Mouse (Mus musculus): ENCODE data around the gene Ccdc126. TPM values are rescaled to one million over a fixed set of nuclear protein-coding genes. Genes with fewer than 3 reads are reported as not detected.

The Ccdc126 gene
- total RNA-seq, 2 experiments from 2014 or later = 9.8 to 10.1 TPM

DNA sequence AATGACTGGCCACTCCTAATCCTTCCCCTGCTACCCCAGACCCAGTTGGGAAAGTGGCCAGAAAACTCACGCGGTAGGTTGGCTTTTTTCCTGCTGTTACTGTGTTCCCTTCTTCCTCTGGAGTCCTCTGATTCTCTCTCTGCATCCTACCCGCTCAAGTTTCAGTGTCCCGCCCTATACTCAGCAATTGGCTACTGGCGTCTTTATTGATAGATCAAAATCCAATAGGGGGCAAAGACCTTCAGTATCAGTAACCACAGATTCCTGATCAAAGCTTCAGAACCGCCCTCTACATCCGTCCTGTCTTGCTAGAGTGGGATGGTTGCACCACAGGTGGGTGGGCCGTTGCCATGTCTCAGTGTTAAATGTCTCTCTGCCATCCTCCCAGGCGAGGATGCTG lies 19.5 kb downstream of the Ccdc126 start:
- no peak for DNase-seq (ENCODE audit: low spot score in 2 of 2)
- intact Hi-C loops (cut with DNase I) = no loop called here

DNA sequence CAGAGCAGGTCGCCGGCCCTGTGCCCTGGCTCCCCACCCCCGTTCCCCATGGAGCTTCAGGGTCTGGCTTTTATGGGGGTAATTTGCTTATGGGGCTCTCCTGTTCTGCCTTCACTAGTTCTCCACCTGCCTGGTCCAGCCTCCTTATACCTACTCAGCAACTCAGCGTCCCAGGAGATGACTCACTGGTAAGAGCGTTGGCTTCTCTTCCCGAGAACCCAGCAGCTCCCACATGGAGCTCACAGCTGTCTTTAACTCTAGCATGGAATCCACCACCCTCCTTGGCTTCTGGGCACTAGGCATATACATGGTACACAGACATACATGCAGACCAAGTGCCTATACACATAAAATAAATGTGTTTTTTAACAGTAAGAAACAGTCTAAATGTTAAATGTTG lies 20.1 kb downstream of the Ccdc126 start:
- intact Hi-C loops (cut with DNase I) = no loop called here
- peak; percentile 14 to 73 for DNase-seq (ENCODE audit: low spot score in 2 of 2)

DNA sequence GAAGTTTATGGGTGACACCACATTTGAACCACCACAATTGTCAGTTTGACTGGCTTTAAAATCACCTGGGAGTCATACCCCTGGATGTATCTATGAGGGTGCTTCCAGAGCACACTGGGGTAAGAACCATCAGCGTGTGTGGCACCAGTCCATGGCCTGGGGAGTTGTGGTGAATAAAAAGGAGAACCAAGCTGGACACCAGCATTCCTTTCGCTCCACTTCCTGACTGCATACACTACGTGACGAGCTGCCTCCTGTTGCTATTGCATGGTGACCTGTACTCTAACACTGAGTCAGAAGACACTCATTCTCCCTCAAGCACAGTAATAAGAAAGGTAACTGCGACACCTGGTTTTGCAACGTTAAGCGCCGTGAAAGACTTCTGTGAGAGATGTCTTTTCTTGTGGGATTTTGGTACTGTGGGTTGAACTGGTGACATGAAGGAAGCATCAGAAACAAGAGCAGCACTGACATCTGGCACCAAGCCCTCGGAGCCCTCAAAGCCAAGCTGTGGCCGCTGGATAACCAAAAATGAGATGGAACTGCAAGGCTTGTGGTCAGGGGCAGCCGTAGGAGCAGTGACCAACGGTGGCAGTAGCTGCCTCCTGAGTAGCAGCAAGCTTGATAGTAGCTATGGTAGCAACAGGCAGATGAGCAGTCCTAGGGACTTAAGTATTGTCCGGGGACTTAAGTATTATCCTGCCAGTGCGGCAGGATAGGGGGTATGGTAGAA lies 24.8 kb downstream of the Ccdc126 start:
- intact Hi-C loops (cut with DNase I) = no loop called here
- no peak for DNase-seq (ENCODE audit: low spot score in 2 of 2)

DNA sequence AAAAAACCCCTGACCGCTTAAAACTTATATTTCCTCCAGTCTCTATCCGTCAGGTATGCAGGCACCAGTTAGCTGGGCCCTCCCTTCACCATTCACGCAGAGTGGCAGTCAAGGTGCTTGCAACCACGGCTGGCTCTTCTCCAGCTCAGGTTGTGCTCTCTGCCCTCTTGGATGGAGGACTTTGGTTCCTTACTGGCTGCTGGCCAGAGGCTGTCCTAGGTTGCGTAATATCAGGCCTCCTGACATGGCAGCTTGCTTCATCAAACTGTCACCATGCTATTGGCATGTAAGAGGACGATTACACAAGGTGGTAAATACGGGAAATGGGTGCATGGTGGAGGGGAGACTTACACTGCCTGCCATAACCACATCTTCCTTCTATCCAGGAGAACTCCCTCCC lies 30.8 kb downstream of the Ccdc126 start:
- no peak for DNase-seq (ENCODE audit: low spot score in 2 of 2)
- intact Hi-C loops (cut with DNase I) = no loop called here

DNA sequence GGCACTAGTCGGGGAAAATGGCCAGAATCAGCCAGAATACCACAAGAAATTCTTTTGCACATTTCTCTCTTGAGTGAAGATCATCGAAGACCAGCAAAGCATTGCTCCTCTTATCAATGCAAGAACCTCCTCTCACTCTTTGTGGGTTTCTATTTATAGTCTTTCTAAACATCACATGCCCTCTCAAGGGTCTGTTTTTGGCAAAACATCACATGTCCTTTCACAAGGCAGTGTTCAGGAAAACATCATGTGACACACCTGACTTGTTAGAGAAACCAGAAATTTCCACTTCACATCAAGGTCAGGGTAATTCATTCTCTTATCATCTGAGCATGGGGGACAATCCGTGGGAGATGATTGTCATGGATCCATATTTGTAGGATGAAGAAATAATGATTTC lies 35.5 kb downstream of the Ccdc126 start:
- intact Hi-C loops (cut with DNase I) = no loop called here
- no peak for DNase-seq (ENCODE audit: low spot score in 2 of 2)

DNA sequence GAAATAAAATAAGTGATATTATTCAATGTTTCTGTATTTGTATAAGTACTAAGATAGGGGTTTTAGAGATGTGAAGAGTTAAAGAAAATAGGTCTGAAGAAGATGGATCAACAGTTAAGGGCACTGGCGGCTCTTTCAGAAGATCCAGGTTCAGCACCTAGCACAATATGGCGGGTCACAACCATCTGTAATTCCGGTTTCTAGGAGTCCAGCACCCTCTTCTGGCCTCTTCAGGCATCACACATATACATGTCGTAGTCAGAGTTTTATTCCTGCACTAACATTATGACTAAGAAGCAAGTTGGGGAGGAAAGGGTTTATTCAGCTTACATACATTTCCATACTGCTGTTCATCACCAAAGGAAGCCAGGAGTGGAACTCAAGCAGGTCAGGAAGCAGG lies 36.1 kb downstream of the Ccdc126 start:
- no peak for DNase-seq (ENCODE audit: low spot score in 2 of 2)
- intact Hi-C loops (cut with DNase I) = no loop called here

DNA sequence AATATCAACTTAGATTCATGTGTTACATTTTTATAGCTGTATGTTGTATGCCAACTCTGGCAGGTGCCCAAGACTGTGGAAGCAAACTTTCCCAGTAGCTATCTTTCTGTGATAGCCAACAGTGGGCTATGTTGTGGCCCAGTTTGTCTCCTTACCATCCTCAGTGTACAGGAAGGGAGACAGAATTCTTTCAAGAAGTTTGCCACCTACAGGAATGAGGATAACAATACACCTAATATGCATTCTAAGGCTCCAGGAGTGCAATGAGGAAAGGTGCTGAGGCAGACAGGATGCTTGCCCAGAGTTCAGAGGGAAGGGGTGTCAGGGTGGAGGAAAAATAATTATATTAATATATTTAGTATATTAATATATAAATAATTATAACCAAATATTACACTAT lies 41.3 kb downstream of the Ccdc126 start:
- no peak for DNase-seq (ENCODE audit: low spot score in 2 of 2)
- intact Hi-C loops (cut with DNase I) = no loop called here

DNA sequence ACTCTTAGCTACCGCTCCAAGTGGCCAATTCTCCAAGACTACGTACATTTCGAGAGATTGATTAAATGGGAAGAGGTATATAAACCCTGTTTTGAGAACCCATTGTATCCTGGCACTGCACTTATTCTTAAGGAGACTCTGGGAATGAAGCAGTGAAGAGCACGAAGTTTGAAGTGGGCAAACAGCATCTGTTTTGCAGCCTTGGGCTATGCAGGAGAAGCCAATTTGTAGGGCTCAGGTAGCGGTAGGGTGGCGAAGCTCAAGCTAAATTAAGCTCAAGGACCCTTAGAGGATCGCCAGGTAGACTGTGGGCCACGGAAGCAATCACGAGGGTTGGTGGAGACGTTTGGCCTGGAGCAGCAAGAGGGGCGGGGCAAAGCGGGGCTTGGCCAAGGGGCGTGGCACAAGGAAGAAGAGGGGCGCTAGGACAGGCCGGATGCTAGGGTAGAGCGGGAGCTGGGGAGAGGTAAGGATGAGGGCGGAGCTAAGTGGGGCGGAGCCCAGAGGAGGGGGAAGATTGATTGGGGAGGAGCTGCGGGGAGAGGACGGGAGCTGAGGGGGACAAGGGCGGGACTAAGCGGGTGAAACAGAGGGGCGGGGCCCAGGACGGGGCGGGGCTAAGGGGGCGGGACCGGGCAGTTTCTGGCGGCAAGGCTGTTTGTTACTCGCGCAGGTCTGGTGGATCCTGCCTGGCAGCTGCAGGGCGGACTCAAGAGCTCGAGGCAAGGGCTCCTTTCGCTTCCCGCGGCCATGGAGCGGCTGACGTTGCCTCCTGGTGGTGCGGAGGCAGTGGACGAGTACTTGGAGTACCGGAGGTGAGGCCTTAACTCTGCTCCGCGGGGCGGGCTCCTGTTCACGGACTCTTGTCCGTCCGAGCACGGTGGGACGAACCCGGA lies 48.3 kb downstream of the Ccdc126 start, which contains the start of gene Fam221a:
TSS of gene Fam221a (plus strand) at position 581 of the 896 bp plus-strand sequence.
- DNase-seq (ENCODE audit: low spot score in 2 of 2) = peak; percentile 47 to 70
- intact Hi-C loops (cut with DNase I) = loop anchor here (2.0 kb wide), 1 partner anchor 49 kb away; the partner anchor contains the start of gene Ccdc126

DNA sequence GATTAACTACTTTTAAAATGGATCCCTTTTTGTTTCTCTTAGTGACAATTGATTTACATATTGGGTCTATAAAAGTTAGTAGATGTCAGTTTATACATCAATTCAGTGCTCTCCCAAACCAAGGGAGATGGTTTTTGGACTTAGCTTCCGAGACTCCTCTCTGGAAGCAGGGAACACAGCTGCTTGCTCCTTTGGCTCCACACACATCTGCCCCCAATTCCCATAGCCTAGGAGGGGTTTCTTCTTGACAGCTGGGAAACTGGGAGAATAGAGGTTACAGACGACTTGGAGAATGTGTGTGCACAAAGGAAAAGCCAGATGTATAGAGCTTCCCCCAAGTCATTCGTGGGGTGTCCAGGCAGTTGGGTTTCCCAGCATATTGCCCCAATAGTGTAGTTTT lies 49.1 kb downstream of the Ccdc126 start:
- no peak for DNase-seq (ENCODE audit: low spot score in 2 of 2)
- intact Hi-C loops (cut with DNase I) = no loop called here

DNA sequence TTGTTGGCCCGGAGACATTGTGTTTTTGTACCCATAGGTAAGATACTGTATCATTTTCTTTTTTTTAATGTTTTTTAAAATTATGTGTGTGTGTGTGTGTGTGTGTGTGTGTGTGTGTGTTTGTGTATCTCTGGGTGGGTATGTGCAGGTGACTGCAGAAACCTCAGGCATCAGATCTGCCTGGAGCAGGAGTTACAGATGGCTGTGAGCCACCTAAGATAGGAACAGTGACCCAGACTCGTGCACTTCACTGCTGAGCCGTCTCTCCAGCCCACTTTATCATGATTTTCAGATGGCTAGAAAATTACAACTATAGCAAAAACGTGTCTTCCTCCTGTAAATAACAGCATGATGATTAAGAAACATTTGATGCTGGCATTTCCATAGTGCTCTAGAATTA lies 53.6 kb downstream of the Ccdc126 start:
- intact Hi-C loops (cut with DNase I) = no loop called here
- no peak for DNase-seq (ENCODE audit: low spot score in 2 of 2)

DNA sequence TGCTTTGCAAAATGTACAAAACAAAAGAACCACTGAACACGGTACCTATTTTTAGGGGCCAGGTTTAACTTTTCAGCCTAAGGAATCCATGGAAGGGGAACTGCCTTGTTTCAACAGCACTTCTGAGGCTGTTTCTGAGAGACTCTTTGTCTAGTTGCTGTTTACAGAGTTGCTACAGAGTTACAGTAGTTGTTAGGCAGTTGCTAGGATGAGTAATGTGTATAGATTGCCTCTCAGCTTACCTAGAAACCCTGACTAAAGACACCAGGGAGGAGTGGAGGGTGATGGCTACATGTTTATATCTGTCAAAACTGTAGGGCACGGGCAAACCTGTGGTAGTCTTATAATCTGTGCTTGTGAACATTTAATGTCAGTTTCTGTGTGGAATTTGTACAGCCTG lies 54.9 kb downstream of the Ccdc126 start:
- DNase-seq (ENCODE audit: low spot score in 2 of 2) = no peak
- intact Hi-C loops (cut with DNase I) = no loop called here

DNA sequence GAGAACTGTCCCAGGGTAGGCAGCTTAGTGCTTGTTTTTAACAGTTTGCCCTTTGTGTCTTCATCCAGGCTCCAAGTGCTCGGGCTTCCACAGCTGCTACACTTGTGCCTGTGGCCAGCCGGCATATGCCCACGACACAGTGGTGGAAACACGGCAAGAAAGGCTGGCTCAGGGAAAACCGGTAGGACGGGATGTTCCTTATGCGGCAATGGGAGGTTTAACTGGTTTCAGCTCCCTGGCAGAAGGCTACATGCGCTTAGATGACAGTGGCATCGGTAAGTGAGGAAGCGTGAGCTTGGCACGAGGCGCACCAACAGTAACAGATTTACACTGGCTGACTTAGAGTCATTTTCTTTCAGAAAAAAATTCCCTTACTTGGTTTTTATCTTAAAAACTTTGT lies 59.3 kb downstream of the Ccdc126 start:
- intact Hi-C loops (cut with DNase I) = no loop called here
- no peak for DNase-seq (ENCODE audit: low spot score in 2 of 2)

Other genes with a start within 250 kb of the Ccdc126 start
- gene Malsu1, start 245.5 kb upstream of the Ccdc126 start, total RNA-seq (2021) = 10 to 100 TPM; 26.1 to 27.3 TPM
- under 1 TPM in 1 of 2 experiments, not detected in 1; 0.16 TPM for gene Igf2bp3, start 104.3 kb upstream of the Ccdc126 start, total RNA-seq (2021)
- gene Tra2a, start 55.2 kb upstream of the Ccdc126 start, total RNA-seq (2021) = 10 to 100 TPM; 74.1 to 80.5 TPM
- 1 to 10 TPM in 1 of 2 experiments, under 1 TPM in 1; 0.85 to 1.6 TPM for gene Fam221a, start 48.5 kb downstream of the Ccdc126 start, total RNA-seq (2021)
- 1 to 10 TPM; 1.4 to 1.5 TPM for gene Stk31, start 76.3 kb downstream of the Ccdc126 start, total RNA-seq (2021)